Mouse (Mus musculus): ENCODE measurements around the gene Atl1.

The Atl1 gene

DNA sequence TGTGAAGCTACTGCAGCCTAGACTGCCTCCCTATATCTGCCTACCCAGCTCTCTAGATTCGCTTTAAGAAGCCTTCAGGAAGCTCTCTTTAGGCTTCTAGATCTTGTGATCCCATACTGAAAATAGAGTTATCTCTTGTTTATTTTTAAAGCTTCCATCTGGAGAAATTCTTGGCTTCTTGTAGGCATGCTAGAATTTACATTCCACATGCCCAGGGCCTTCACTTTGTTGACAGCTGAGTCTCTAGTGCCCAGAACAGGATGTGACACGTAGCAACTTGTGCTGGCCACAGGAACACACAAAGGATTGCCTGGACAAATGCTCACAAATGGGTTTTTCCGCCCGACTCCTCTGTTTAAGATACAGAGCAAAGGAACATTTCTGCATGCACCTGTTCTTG is 123.5 kb downstream of the Atl1 start:
- in situ Hi-C loops (cut with MboI, MseI): no loop called here

Measured in regulatory T cell (primary cell).